Mouse (Mus musculus) myocyte (in vitro differentiated cells): ENCODE data around the gene Ccnd1. TPM values are rescaled to one million over a fixed set of nuclear protein-coding genes. Genes with fewer than 3 reads are reported as not detected.

Experiments
- H3K27me3 ChIP-seq: one replicate; pipeline ENCODE4 v1.6.1; 2011; ENCODE audit not compliant: control insufficient read depth, insufficient read depth, insufficient read length
- H3K36me3 ChIP-seq: one replicate; pipeline ENCODE4 v1.6.1; 2011; ENCODE audit not compliant: control insufficient read depth, insufficient read depth
- H3K4me2 ChIP-seq: one replicate; pipeline ENCODE4 v1.6.1; 2011; ENCODE audit warnings: low read depth, control low read depth
- H3K4me3 ChIP-seq: one replicate; pipeline ENCODE4 v1.5.1; 2011; ENCODE audit warnings: mild to moderate bottlenecking, control low read depth, moderate library complexity
- H3K79me2 ChIP-seq: one replicate; pipeline ENCODE4 v1.6.1; 2011; ENCODE audit not compliant: control insufficient read depth, insufficient read depth
- H3ac ChIP-seq: one replicate; pipeline ENCODE4 v1.6.1; 2011; ENCODE audit not compliant: control insufficient read depth, insufficient read length
- CEBPB ChIP-seq: IDR thresholded peaks from 2 replicates; pipeline ENCODE4 v1.6.1; 2011; ENCODE audit warnings: mild to moderate bottlenecking, moderate library complexity; ENCODE audit not compliant: poor library complexity, insufficient read depth, severe bottlenecking
- E2F4 ChIP-seq: IDR thresholded peaks from one replicate; pipeline ENCODE4 v1.6.1; 2011; ENCODE audit warnings: mild to moderate bottlenecking, control low read depth, moderate library complexity; ENCODE audit not compliant: insufficient read depth
- MAX ChIP-seq: IDR thresholded peaks from one replicate; pipeline ENCODE4 v1.6.1; 2011; ENCODE audit warnings: low read depth, mild to moderate bottlenecking, control low read depth
- MYOD1 ChIP-seq, 3 experiments: IDR thresholded peaks; one replicate each; pipeline ENCODE4 v1.6.1; 2011; ENCODE audit warnings: control low read depth in 2 of 3, low read depth in 2 of 3, mild to moderate bottlenecking in 2 of 3, moderate library complexity in 1 of 3; ENCODE audit not compliant: insufficient read length in 2 of 3, control insufficient read depth in 1 of 3
- MYOG ChIP-seq, 3 experiments: IDR thresholded peaks; one replicate each; pipeline ENCODE4 v1.6.1; 2011; ENCODE audit warnings: control low read depth in 2 of 3, low read depth in 2 of 3, mild to moderate bottlenecking in 2 of 3; ENCODE audit not compliant: insufficient read length in 2 of 3, control insufficient read depth in 1 of 3, insufficient read depth in 1 of 3
- POLR2A ChIP-seq: IDR thresholded peaks from one replicate; pipeline ENCODE4 v1.6.1; 2011; ENCODE audit warnings: low read depth, mild to moderate bottlenecking, control low read depth, moderate library complexity; ENCODE audit not compliant: insufficient read length
- POLR2AphosphoS2 ChIP-seq: IDR thresholded peaks from one replicate; pipeline ENCODE4 v1.6.1; 2011; ENCODE audit warnings: low read depth, control low read depth; ENCODE audit not compliant: insufficient read length
- REST ChIP-seq: IDR thresholded peaks from one replicate; pipeline ENCODE4 v1.6.1; 2011; ENCODE audit warnings: mild to moderate bottlenecking, control low read depth, moderate library complexity; ENCODE audit not compliant: insufficient read depth, insufficient read length
- SRF ChIP-seq: IDR thresholded peaks from one replicate; pipeline ENCODE4 v1.6.1; 2011; ENCODE audit warnings: low read depth; ENCODE audit not compliant: control insufficient read depth, insufficient read length
- TCF12 ChIP-seq: IDR thresholded peaks from one replicate; pipeline ENCODE4 v1.6.1; 2011; ENCODE audit warnings: mild to moderate bottlenecking, control low read depth; ENCODE audit not compliant: poor library complexity, insufficient read depth, severe bottlenecking
- TCF3 ChIP-seq: IDR thresholded peaks from one replicate; pipeline ENCODE4 v1.6.1; 2011; ENCODE audit warnings: low read depth, control low read depth; ENCODE audit not compliant: insufficient read length
- USF1 ChIP-seq: IDR thresholded peaks from one replicate; pipeline ENCODE4 v1.6.1; 2011; ENCODE audit warnings: low read depth, mild to moderate bottlenecking, control low read depth, moderate library complexity
- polyA plus RNA-seq: library from polyadenylated mRNA; unstranded; fragments of >200 nt; fragmentation: generic; extraction: Trizol; gene quantifications from one replicate; pipeline ENCODE4 v1.2.1, GENCODE M21; 2012; ENCODE audit warnings: missing spikeins

The Ccnd1 gene
- polyA plus RNA-seq, 1 experiment = 36.6 TPM

- Histone ChIP-seq H3K4me2 (no peak overlapping the region), H3K4me3 (no peak overlapping the region), H3K79me2 (peaks cover 26% of the 10 kb centered on the region), H3K36me3 (no peaks in the 10 kb centered on the region), H3ac (no peak overlapping the region), H3K27me3 (no peaks in the 10 kb centered on the region)
- no peak for TF ChIP-seq POLR2A
- no peak for TF ChIP-seq MYOG (IDR thresholded peaks at IDR 0.05; ENCODE audit: control insufficient read depth in 1 of 3, insufficient read depth in 1 of 3, insufficient read length in 2 of 3, low read depth in 2 of 3)
- TF ChIP-seq TCF3 = no peak
- no peak for TF ChIP-seq E2F4
- no peak for TF ChIP-seq USF1
- TF ChIP-seq MYOD1 (IDR thresholded peaks at IDR 0.05; ENCODE audit: control insufficient read depth in 1 of 3, insufficient read length in 2 of 3, low read depth in 2 of 3) = no peak
- no peak for TF ChIP-seq SRF
- no peak for TF ChIP-seq POLR2AphosphoS2
- no peak for TF ChIP-seq TCF12
- no peak for TF ChIP-seq MAX
- no peak for TF ChIP-seq REST
- no peak for TF ChIP-seq CEBPB
These were observed 3.3 kb downstream of the Ccnd1 start for GRCm38 (mm10) chr7:144936311-144936880.

- Histone ChIP-seq H3ac (no peak overlapping the region), H3K4me2 (no peak overlapping the region), H3K4me3 (no peak overlapping the region), H3K36me3 (no peaks in the 10 kb centered on the region), H3K27me3 (no peaks in the 10 kb centered on the region), H3K79me2 (peaks cover 26% of the 10 kb centered on the region)
- TF ChIP-seq POLR2A (no peak), E2F4 (no peak), MAX (no peak), REST (no peak), MYOG (IDR thresholded peaks at IDR 0.05; ENCODE audit: control insufficient read depth in 1 of 3, insufficient read depth in 1 of 3, insufficient read length in 2 of 3, low read depth in 2 of 3) (no peak), TCF12 (no peak), MYOD1 (IDR thresholded peaks at IDR 0.05; ENCODE audit: control insufficient read depth in 1 of 3, insufficient read length in 2 of 3, low read depth in 2 of 3) (no peak), TCF3 (no peak), SRF (no peak), CEBPB (no peak), USF1 (no peak), POLR2AphosphoS2 (no peak)
These were observed 4.2 kb downstream of the Ccnd1 start for GRCm38 (mm10) chr7:144935563-144935962.

GRCm38 (mm10) chr7:144934901-144935300 is 4.8 kb downstream of the Ccnd1 start:
- Histone ChIP-seq H3K79me2 (peaks cover 26% of the 10 kb centered on the region), H3K36me3 (no peaks in the 10 kb centered on the region), H3K4me3 (no peak overlapping the region), H3ac (no peak overlapping the region), H3K27me3 (no peaks in the 10 kb centered on the region), H3K4me2 (no peak overlapping the region)
- no peak for TF ChIP-seq CEBPB
- TF ChIP-seq REST = no peak
- peak; percentile 76 for TF ChIP-seq TCF12
- no peak for TF ChIP-seq USF1
- peak; percentile 92 to 100 (median 97) for TF ChIP-seq MYOD1 (IDR thresholded peaks at IDR 0.05; ENCODE audit: control insufficient read depth in 1 of 3, insufficient read length in 2 of 3, low read depth in 2 of 3)
- peak in 2 of 3 experiments; percentile 54 to 82 for TF ChIP-seq MYOG (IDR thresholded peaks at IDR 0.05; ENCODE audit: control insufficient read depth in 1 of 3, insufficient read depth in 1 of 3, insufficient read length in 2 of 3, low read depth in 2 of 3)
- no peak for TF ChIP-seq POLR2AphosphoS2
- peak; percentile 3 for TF ChIP-seq TCF3
- no peak for TF ChIP-seq MAX

GRCm38 (mm10) chr7:144933796-144934195 is 5.9 kb downstream of the Ccnd1 start:
- Histone ChIP-seq H3K79me2 (peaks cover 21% of the 10 kb centered on the region), H3K36me3 (no peaks in the 10 kb centered on the region)

More at GRCm38 (mm10) chr7:144933796-144934195, 5.9 kb downstream of the Ccnd1 start:
- H3K4me3 ChIP-seq = no peak overlapping the region
- H3ac ChIP-seq = no peak overlapping the region
- no peaks in the 10 kb centered on the region for H3K27me3 ChIP-seq
- TF ChIP-seq REST (no peak), CEBPB (no peak), TCF3 (no peak), POLR2AphosphoS2 (no peak), MYOD1 (IDR thresholded peaks at IDR 0.05; ENCODE audit: control insufficient read depth in 1 of 3, insufficient read length in 2 of 3, low read depth in 2 of 3) (no peak), E2F4 (no peak), MAX (no peak), TCF12 (no peak), POLR2A (no peak), SRF (no peak), MYOG (IDR thresholded peaks at IDR 0.05; ENCODE audit: control insufficient read depth in 1 of 3, insufficient read depth in 1 of 3, insufficient read length in 2 of 3, low read depth in 2 of 3) (no peak), USF1 (no peak)
- H3K4me2 ChIP-seq = no peak overlapping the region
